8 mouse cellular contexts compared by ENCODE assay signal in the genomic region with DNA sequence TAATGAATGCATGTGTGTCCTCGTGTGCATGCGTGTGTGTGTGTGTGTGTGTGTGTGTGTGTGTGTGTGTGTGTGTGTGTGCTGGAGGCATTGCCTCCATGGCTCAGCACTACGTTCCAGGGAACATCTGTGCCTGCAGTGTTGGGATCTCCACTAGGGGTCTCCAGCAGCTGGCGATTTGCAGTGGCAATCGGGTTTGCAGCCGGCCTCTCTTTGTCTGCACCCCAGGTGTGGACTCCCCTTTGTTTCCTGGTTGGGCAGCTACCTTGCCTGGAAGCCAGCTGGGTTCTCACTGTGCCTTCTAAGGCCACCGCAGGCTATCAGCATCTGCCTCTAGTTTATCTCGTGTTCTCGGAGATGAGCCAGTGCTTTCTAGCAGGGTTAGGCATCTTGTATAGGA. TPM values are rescaled to one million over a fixed set of nuclear protein-coding genes. Genes with fewer than 3 reads are reported as not detected.
A peak's percentile ranks its signal among the peaks of the same experiment; 100 is the strongest.
DNase-seq lines count a peak whose midpoint lies in the region; ATAC-seq lines count a peak whose summit lies in the region.

No protein-coding gene starts in this region.

- 4% methylated on average over 9 of the region's 9 CpGs for WGBS in kidney, embryonic 14.5 days
- 1% methylated on average over 9 of the region's 9 CpGs for WGBS in embryonic facial prominence, embryonic 13.5 days
- WGBS in heart, embryonic 12.5 days = under 1% methylated on average over 9 of the region's 9 CpGs
- WGBS in kidney, embryonic 16.5 days = 3% methylated on average over 9 of the region's 9 CpGs
- 5% methylated on average over 9 of the region's 9 CpGs for WGBS in liver, embryonic 13.5 days (ENCODE audit: insufficient replicate concordance)
- WGBS in stomach, embryonic 15.5 days = 3% methylated on average over 9 of the region's 9 CpGs

- peaks cover 5% of the 10 kb centered on the region for H3K27me3 ChIP-seq in kidney, embryonic 14.5 days (ENCODE audit: control insufficient read depth, insufficient read depth, low read length)
- H3K27me3 ChIP-seq in embryonic facial prominence, embryonic 13.5 days = peaks cover 21% of the 10 kb centered on the region
- peaks cover 8% of the 10 kb centered on the region; the same call in 1 of the 2 replicates for H3K27me3 ChIP-seq in heart, embryonic 12.5 days (replicated peaks)
- peaks cover 14% of the 10 kb centered on the region for H3K27me3 ChIP-seq in kidney, embryonic 16.5 days (ENCODE audit: insufficient read depth, low read length)
- peaks cover 19% of the 10 kb centered on the region for H3K27me3 ChIP-seq in liver, embryonic 13.5 days
- H3K27me3 ChIP-seq in stomach, embryonic 15.5 days (replicated peaks) = 0 out of 2 replicates have a peak, but pooled peaks cover 5% of the 10 kb centered on the region

- no peak overlapping the region for H3K9ac ChIP-seq in kidney, embryonic 14.5 days (ENCODE audit: low read depth, low read length)
- H3K9ac ChIP-seq in embryonic facial prominence, embryonic 13.5 days = 0 out of 2 replicates have a peak overlapping the region, but pooled peaks have one; percentile 17
- H3K9ac ChIP-seq in heart, embryonic 12.5 days = no peak overlapping the region; the same call in 1 of the 2 replicates
- 0 out of 2 replicates have a peak overlapping the region, but pooled peaks have one; percentile 22 for H3K9ac ChIP-seq in kidney, embryonic 16.5 days (replicated peaks; ENCODE audit: low read length)
- H3K9ac ChIP-seq in liver, embryonic 13.5 days = no peak overlapping the region
- no peak overlapping the region for H3K9ac ChIP-seq in stomach, embryonic 15.5 days

- H3K36me3 ChIP-seq in kidney, embryonic 14.5 days (ENCODE audit: control insufficient read depth, insufficient read depth, low read length) = no peaks in the 10 kb centered on the region
- H3K36me3 ChIP-seq in embryonic facial prominence, embryonic 13.5 days = no peaks in the 10 kb centered on the region
- no peaks in the 10 kb centered on the region for H3K36me3 ChIP-seq in heart, embryonic 12.5 days
- H3K36me3 ChIP-seq in kidney, embryonic 16.5 days (ENCODE audit: insufficient read depth, low read length) = no peaks in the 10 kb centered on the region
- no peaks in the 10 kb centered on the region for H3K36me3 ChIP-seq in liver, embryonic 13.5 days
- no peaks in the 10 kb centered on the region for H3K36me3 ChIP-seq in stomach, embryonic 15.5 days

- ATAC-seq in kidney, embryonic 14.5 days (ENCODE audit: low FRiP score, low TSS enrichment) = no peak
- no peak for ATAC-seq in embryonic facial prominence, embryonic 13.5 days (ENCODE audit: insufficient number of reproducible peaks, insufficient read depth, low FRiP score, low TSS enrichment, low read depth)
- ATAC-seq in heart, embryonic 12.5 days (ENCODE audit: insufficient number of reproducible peaks, low FRiP score) = peak; percentile 25; the same call in 1 of the 2 replicates
- peak; percentile 57; the same call in 1 of the 2 replicates for ATAC-seq in kidney, embryonic 16.5 days (ENCODE audit: low FRiP score, low TSS enrichment)
- ATAC-seq in liver, embryonic 13.5 days (ENCODE audit: low read depth) = no peak
- ATAC-seq in stomach, embryonic 15.5 days (ENCODE audit: insufficient read depth, low FRiP score, low read depth) = peak; percentile 40; the same call in 1 of the 2 replicates

- H3K9me3 ChIP-seq in kidney, embryonic 14.5 days (ENCODE audit: control insufficient read depth, low read length) = 0 out of 2 replicates have a peak, but pooled peaks cover 2% of the 10 kb centered on the region
- H3K9me3 ChIP-seq in embryonic facial prominence, embryonic 13.5 days = no peaks in the 10 kb centered on the region
- 0 out of 2 replicates have a peak, but pooled peaks cover 3% of the 10 kb centered on the region for H3K9me3 ChIP-seq in heart, embryonic 12.5 days (replicated peaks)
- no peaks in the 10 kb centered on the region for H3K9me3 ChIP-seq in kidney, embryonic 16.5 days (ENCODE audit: low read length)
- H3K9me3 ChIP-seq in liver, embryonic 13.5 days (replicated peaks) = no peaks in the 10 kb centered on the region
- no peaks in the 10 kb centered on the region for H3K9me3 ChIP-seq in stomach, embryonic 15.5 days

- no peak overlapping the region; the same call in 1 of the 2 replicates for H3K4me2 ChIP-seq in kidney, embryonic 14.5 days (replicated peaks; ENCODE audit: low read depth, low read length)
- peak overlapping the region; percentile 51 for H3K4me2 ChIP-seq in embryonic facial prominence, embryonic 13.5 days
- H3K4me2 ChIP-seq in heart, embryonic 12.5 days = peak overlapping the region; percentile 64
- H3K4me2 ChIP-seq in kidney, embryonic 16.5 days (replicated peaks; ENCODE audit: low read depth, low read length) = peak overlapping the region; percentile 40
- peak overlapping the region; percentile 21; the same call in 1 of the 2 replicates for H3K4me2 ChIP-seq in liver, embryonic 13.5 days
- peak overlapping the region; percentile 47 for H3K4me2 ChIP-seq in stomach, embryonic 15.5 days

- peaks cover 6% of the 10 kb centered on the region; the same call in 1 of the 2 replicates for H3K4me1 ChIP-seq in kidney, embryonic 14.5 days (ENCODE audit: control insufficient read depth, insufficient read depth, low read length)
- peaks cover 17% of the 10 kb centered on the region for H3K4me1 ChIP-seq in embryonic facial prominence, embryonic 13.5 days
- peaks cover 4% of the 10 kb centered on the region; the same call in 1 of the 2 replicates for H3K4me1 ChIP-seq in heart, embryonic 12.5 days (replicated peaks)
- peaks cover 28% of the 10 kb centered on the region for H3K4me1 ChIP-seq in kidney, embryonic 16.5 days (ENCODE audit: insufficient read depth, low read length)
- 0 out of 2 replicates have a peak, but pooled peaks cover 3% of the 10 kb centered on the region for H3K4me1 ChIP-seq in liver, embryonic 13.5 days (replicated peaks)
- peaks cover 9% of the 10 kb centered on the region; the same call in 1 of the 2 replicates for H3K4me1 ChIP-seq in stomach, embryonic 15.5 days

- no peak overlapping the region for H3K27ac ChIP-seq in kidney, embryonic 14.5 days (ENCODE audit: low read depth, low read length)
- H3K27ac ChIP-seq in embryonic facial prominence, embryonic 13.5 days = no peak overlapping the region
- 0 out of 2 replicates have a peak overlapping the region, but pooled peaks have one; percentile 19 for H3K27ac ChIP-seq in heart, embryonic 12.5 days (ENCODE audit: poor library complexity, severe bottlenecking)
- no peak overlapping the region for H3K27ac ChIP-seq in kidney, embryonic 16.5 days (ENCODE audit: low read length)
- no peak overlapping the region for H3K27ac ChIP-seq in liver, embryonic 13.5 days
- no peak overlapping the region for H3K27ac ChIP-seq in stomach, embryonic 15.5 days

- peak; percentile 59 for DNase-seq in kidney, adult 11 months
- no peak for DNase-seq in liver, embryonic 13.5 days
- peak; percentile 87 for DNase-seq in neural tube, embryonic 10.5 days (ENCODE audit: extremely low spot score, low spot score)

- H3K4me3 ChIP-seq in kidney, embryonic 14.5 days (ENCODE audit: low read length) = no peak overlapping the region
- H3K4me3 ChIP-seq in embryonic facial prominence, embryonic 13.5 days = peak overlapping the region; percentile 19; the same call in 1 of the 2 replicates
- H3K4me3 ChIP-seq in heart, embryonic 12.5 days = peak overlapping the region; percentile 19; the same call in 1 of the 2 replicates
- 0 out of 2 replicates have a peak overlapping the region, but pooled peaks have one; percentile 13 for H3K4me3 ChIP-seq in kidney, embryonic 16.5 days (ENCODE audit: low read length)
- no peak overlapping the region for H3K4me3 ChIP-seq in liver, embryonic 13.5 days (replicated peaks)
- no peak overlapping the region for H3K4me3 ChIP-seq in stomach, embryonic 15.5 days (replicated peaks)

RNA-seq across cellular contexts. Expression of a gene that starts 4.9 kb away (rescaled TPM):
- polyA plus RNA-seq in kidney, embryonic 14.5 days (2014; fragmentation: Nextera tagmentation; extraction: Ambion mirVana) = 13.3 and 17.3 TPM in 2 replicates
- 6.9 and 9.7 TPM in 2 replicates for polyA plus RNA-seq in embryonic facial prominence, embryonic 13.5 days (2015; fragmentation: Nextera tagmentation; extraction: Ambion mirVana)
- polyA plus RNA-seq in heart, embryonic 12.5 days (2016; fragmentation: Nextera tagmentation; extraction: Ambion mirVana) = 7.6 and 12.4 TPM in 2 replicates
- polyA plus RNA-seq in kidney, embryonic 16.5 days (2015; fragmentation: Nextera tagmentation; extraction: Ambion mirVana) = 17.1 and 17.3 TPM in 2 replicates
- polyA plus RNA-seq in liver, embryonic 13.5 days (2015; fragmentation: Nextera tagmentation; extraction: Ambion mirVana) = 3.3 and 3.8 TPM in 2 replicates
- polyA plus RNA-seq in stomach, embryonic 15.5 days (2015; fragmentation: Nextera tagmentation; extraction: Ambion mirVana) = 15.6 and 18.6 TPM in 2 replicates

RNA-seq across cellular contexts. Expression of a gene that starts 56.0 kb away (rescaled TPM):
- polyA plus RNA-seq in kidney, embryonic 14.5 days (2014; fragmentation: Nextera tagmentation; extraction: Ambion mirVana) = 0.32 and 0.51 TPM in 2 replicates
- 0.22 TPM in 1 of 2 replicates, not detected in the other for polyA plus RNA-seq in embryonic facial prominence, embryonic 13.5 days (2015; fragmentation: Nextera tagmentation; extraction: Ambion mirVana)
- not detected in 2 replicates for polyA plus RNA-seq in heart, embryonic 12.5 days (2016; fragmentation: Nextera tagmentation; extraction: Ambion mirVana)
- polyA plus RNA-seq in kidney, embryonic 16.5 days (2015; fragmentation: Nextera tagmentation; extraction: Ambion mirVana) = 0.35 TPM in 2 replicates
- polyA plus RNA-seq in liver, embryonic 13.5 days (2015; fragmentation: Nextera tagmentation; extraction: Ambion mirVana) = not detected in 2 replicates
- 0.09 and 0.19 TPM in 2 replicates for polyA plus RNA-seq in stomach, embryonic 15.5 days (2015; fragmentation: Nextera tagmentation; extraction: Ambion mirVana)

Comparison
In these comparisons a context has a peak if more than half of its experiments do, and no peak if none do; other contexts are left out.
1. ATAC-seq: peak in heart, embryonic 12.5 days (single experiment), kidney, embryonic 16.5 days (single experiment) and stomach, embryonic 15.5 days (single experiment); none in kidney, embryonic 14.5 days (single experiment), embryonic facial prominence, embryonic 13.5 days (single experiment) and liver, embryonic 13.5 days (single experiment).
2. H3K4me3 ChIP-seq: peak in embryonic facial prominence, embryonic 13.5 days (single experiment), heart, embryonic 12.5 days (single experiment) and kidney, embryonic 16.5 days (single experiment); none in kidney, embryonic 14.5 days (single experiment), liver, embryonic 13.5 days (single experiment) and stomach, embryonic 15.5 days (single experiment).
3. H3K9ac ChIP-seq: peak in embryonic facial prominence, embryonic 13.5 days (single experiment) and kidney, embryonic 16.5 days (single experiment); none in kidney, embryonic 14.5 days (single experiment), heart, embryonic 12.5 days (single experiment), liver, embryonic 13.5 days (single experiment) and stomach, embryonic 15.5 days (single experiment).